Mouse (Mus musculus): ENCODE results near the gene Ube2s. TPM values are rescaled to one million over a fixed set of nuclear protein-coding genes. Genes with fewer than 3 reads are reported as not detected.

Ube2s gene
- polyA plus RNA-seq, 1 experiment, result 131 TPM

- no peaks in the 10 kb centered on the region for H3K27me3 ChIP-seq (ENCODE audit: control insufficient read depth, insufficient read depth, low read length)
- WGBS, result 69% methylated on average over 2 of the region's 2 CpGs
- H3K27ac ChIP-seq (ENCODE audit: insufficient read depth, low read depth, low read length), result peak overlapping the region; percentile 54
- H3K36me3 ChIP-seq (ENCODE audit: control insufficient read depth, insufficient read depth, low read length), result peaks cover 14% of the 10 kb centered on the region
- peaks cover 16% of the 10 kb centered on the region for H3K4me1 ChIP-seq (ENCODE audit: control insufficient read depth, insufficient read depth, insufficient read length, low read length)
- H3K4me3 ChIP-seq (ENCODE audit: low read depth, low read length), result no peak overlapping the region
- TF ChIP-seq POLR2A (IDR thresholded peaks at IDR 0.05; ENCODE audit: low read depth, low read length) (no peak), CTCF (IDR thresholded peaks at IDR 0.05; ENCODE audit: extremely low read depth, insufficient read length, insufficient replicate concordance, low read depth, low read length) (no peak)
Observed at GRCm38 (mm10) chr7:4749169-4749568, 63.2 kb downstream of the Ube2s start.

GRCm38 (mm10) chr7:4748321-4748720 is 64.1 kb downstream of the Ube2s start:
- Histone ChIP-seq H3K4me1 (ENCODE audit: control insufficient read depth, insufficient read depth, insufficient read length, low read length) (peaks cover 16% of the 10 kb centered on the region), H3K27ac (ENCODE audit: insufficient read depth, low read depth, low read length) (peak overlapping the region; percentile 78), H3K36me3 (ENCODE audit: control insufficient read depth, insufficient read depth, low read length) (peaks cover 17% of the 10 kb centered on the region), H3K4me3 (ENCODE audit: low read depth, low read length) (no peak overlapping the region), H3K27me3 (ENCODE audit: control insufficient read depth, insufficient read depth, low read length) (no peaks in the 10 kb centered on the region)
- 69% methylated on average over 4 of the region's 4 CpGs for WGBS
- TF ChIP-seq CTCF (IDR thresholded peaks at IDR 0.05; ENCODE audit: extremely low read depth, insufficient read length, insufficient replicate concordance, low read depth, low read length) (no peak), POLR2A (IDR thresholded peaks at IDR 0.05; ENCODE audit: low read depth, low read length) (no peak)

- H3K4me1 ChIP-seq (ENCODE audit: control insufficient read depth, insufficient read depth, insufficient read length, low read length), result peaks cover 15% of the 10 kb centered on the region
- 76% methylated on average over 9 of the region's 9 CpGs for WGBS
- H3K36me3 ChIP-seq (ENCODE audit: control insufficient read depth, insufficient read depth, low read length), result peaks cover 26% of the 10 kb centered on the region
- no peaks in the 10 kb centered on the region for H3K27me3 ChIP-seq (ENCODE audit: control insufficient read depth, insufficient read depth, low read length)
- no peak overlapping the region for H3K27ac ChIP-seq (ENCODE audit: insufficient read depth, low read depth, low read length)
- TF ChIP-seq CTCF (IDR thresholded peaks at IDR 0.05; ENCODE audit: extremely low read depth, insufficient read length, insufficient replicate concordance, low read depth, low read length) (no peak), POLR2A (IDR thresholded peaks at IDR 0.05; ENCODE audit: low read depth, low read length) (no peak)
- H3K4me3 ChIP-seq (ENCODE audit: low read depth, low read length), result no peak overlapping the region
Observed at GRCm38 (mm10) chr7:4747156-4747899, 65.1 kb downstream of the Ube2s start.

GRCm38 (mm10) chr7:4746326-4746980 is 65.9 kb downstream of the Ube2s start:
- Histone ChIP-seq H3K27ac (ENCODE audit: insufficient read depth, low read depth, low read length) (no peak overlapping the region), H3K27me3 (ENCODE audit: control insufficient read depth, insufficient read depth, low read length) (no peaks in the 10 kb centered on the region), H3K36me3 (ENCODE audit: control insufficient read depth, insufficient read depth, low read length) (peaks cover 32% of the 10 kb centered on the region), H3K4me1 (ENCODE audit: control insufficient read depth, insufficient read depth, insufficient read length, low read length) (peaks cover 10% of the 10 kb centered on the region), H3K4me3 (ENCODE audit: low read depth, low read length) (no peak overlapping the region)
- TF ChIP-seq POLR2A (IDR thresholded peaks at IDR 0.05; ENCODE audit: low read depth, low read length), result no peak
- TF ChIP-seq CTCF (IDR thresholded peaks at IDR 0.05; ENCODE audit: extremely low read depth, insufficient read length, insufficient replicate concordance, low read depth, low read length), result no peak
- 93% methylated on average over 22 of the region's 22 CpGs for WGBS

GRCm38 (mm10) chr7:4744886-4745285 is 67.5 kb downstream of the Ube2s start:
- no peak overlapping the region for H3K27ac ChIP-seq (ENCODE audit: insufficient read depth, low read depth, low read length)
- H3K27me3 ChIP-seq (ENCODE audit: control insufficient read depth, insufficient read depth, low read length), result no peaks in the 10 kb centered on the region
- H3K36me3 ChIP-seq (ENCODE audit: control insufficient read depth, insufficient read depth, low read length), result peaks cover 32% of the 10 kb centered on the region
- no peak for TF ChIP-seq POLR2A (IDR thresholded peaks at IDR 0.05; ENCODE audit: low read depth, low read length)
- TF ChIP-seq CTCF (IDR thresholded peaks at IDR 0.05; ENCODE audit: extremely low read depth, insufficient read length, insufficient replicate concordance, low read depth, low read length), result no peak
- WGBS, result 94% methylated on average over 6 of the region's 6 CpGs
- peaks cover 11% of the 10 kb centered on the region for H3K4me1 ChIP-seq (ENCODE audit: control insufficient read depth, insufficient read depth, insufficient read length, low read length)
- no peak overlapping the region for H3K4me3 ChIP-seq (ENCODE audit: low read depth, low read length)

Other genes starting within 250 kb of the Ube2s start
- gene Ptprh, start 208.5 kb downstream of the Ube2s start, polyA plus RNA-seq (2012; rRNA removed), result 52.0 and 151 TPM in 2 replicates
- 65.5 and 261 TPM in 2 replicates for gene Tmem86b, start 181.2 kb downstream of the Ube2s start, polyA plus RNA-seq (2012; rRNA removed)
- gene Ppp6r1, start 153.6 kb downstream of the Ube2s start, polyA plus RNA-seq (2012; rRNA removed), result 69.9 and 142 TPM in 2 replicates
- 23.4 and 29.0 TPM in 2 replicates for gene Hspbp1, start 127.5 kb downstream of the Ube2s start, polyA plus RNA-seq (2012; rRNA removed)
- gene Brsk1, start 122.0 kb downstream of the Ube2s start, polyA plus RNA-seq (2012; rRNA removed), result 1.6 and 1.9 TPM in 2 replicates
- 44.4 and 122 TPM in 2 replicates for gene Tmem150b, start 87.3 kb downstream of the Ube2s start, polyA plus RNA-seq (2012; rRNA removed)
- 94.7 and 254 TPM in 2 replicates for gene Kmt5c, start 72.5 kb downstream of the Ube2s start, polyA plus RNA-seq (2012; rRNA removed)
- gene Cox6b2, start 59.5 kb downstream of the Ube2s start, polyA plus RNA-seq (2012; rRNA removed), result 5.7 and 45.8 TPM in 2 replicates
- not detected in 2 replicates for gene Fam71e2, start 41.3 kb downstream of the Ube2s start, polyA plus RNA-seq (2012; rRNA removed)
- gene Il11, start 29.7 kb downstream of the Ube2s start, polyA plus RNA-seq (2012; rRNA removed), result 0.25 and 0.32 TPM in 2 replicates
- gene Tmem190, start 29.7 kb downstream of the Ube2s start, polyA plus RNA-seq (2012; rRNA removed), result not detected in 2 replicates
- 225 and 544 TPM in 2 replicates for gene Tmem238, start 22.9 kb downstream of the Ube2s start, polyA plus RNA-seq (2012; rRNA removed)
- 141 and 355 TPM in 2 replicates for gene Rpl28, start 19.7 kb downstream of the Ube2s start, polyA plus RNA-seq (2012; rRNA removed)
- gene Shisa7, start 32.1 kb upstream of the Ube2s start, polyA plus RNA-seq (2012; rRNA removed), result 0.48 and 0.83 TPM in 2 replicates
- 12.4 and 18.9 TPM in 2 replicates for gene Isoc2b, start 57.7 kb upstream of the Ube2s start, polyA plus RNA-seq (2012; rRNA removed)
- 13.4 and 15.5 TPM in 2 replicates for gene Isoc2a, start 64.6 kb upstream of the Ube2s start, polyA plus RNA-seq (2012; rRNA removed)
- gene Gm36210, start 93.9 kb upstream of the Ube2s start, polyA plus RNA-seq (2012; rRNA removed), result not detected in 2 replicates
- 15.7 and 41.4 TPM in 2 replicates for gene Zfp628, start 102.6 kb upstream of the Ube2s start, polyA plus RNA-seq (2012; rRNA removed)
- gene Nat14, start 109.4 kb upstream of the Ube2s start, polyA plus RNA-seq (2012; rRNA removed), result 4.3 and 6.2 TPM in 2 replicates
- 3.3 and 4.5 TPM in 2 replicates for gene Ssc5d, start 113.2 kb upstream of the Ube2s start, polyA plus RNA-seq (2012; rRNA removed)
- gene Sbk2, start 151.8 kb upstream of the Ube2s start, polyA plus RNA-seq (2012; rRNA removed), result 0.06 and 0.11 TPM in 2 replicates
- not detected in 2 replicates for gene Sbk3, start 158.6 kb upstream of the Ube2s start, polyA plus RNA-seq (2012; rRNA removed)
- 24.7 and 52.4 TPM in 2 replicates for gene Zfp579, start 183.6 kb upstream of the Ube2s start, polyA plus RNA-seq (2012; rRNA removed)
- gene Zfp524, start 201.8 kb upstream of the Ube2s start, polyA plus RNA-seq (2012; rRNA removed), result 25.2 and 51.0 TPM in 2 replicates
- 14.5 and 31.4 TPM in 2 replicates for gene Fiz1, start 202.1 kb upstream of the Ube2s start, polyA plus RNA-seq (2012; rRNA removed)
- 0.35 TPM in 1 of 2 replicates, not detected in the other for gene Gm44973, start 202.9 kb upstream of the Ube2s start, polyA plus RNA-seq (2012; rRNA removed)
- gene Zfp865, start 207.8 kb upstream of the Ube2s start, polyA plus RNA-seq (2012; rRNA removed), result 20.0 and 37.3 TPM in 2 replicates
- 0.76 and 0.81 TPM in 2 replicates for gene Ccdc106, start 208.0 kb upstream of the Ube2s start, polyA plus RNA-seq (2012; rRNA removed)
- not detected in 2 replicates for gene 4632433K11Rik, start 221.5 kb upstream of the Ube2s start, polyA plus RNA-seq (2012; rRNA removed)
- gene Zfp784, start 225.9 kb upstream of the Ube2s start, polyA plus RNA-seq (2012; rRNA removed), result 3.2 and 7.7 TPM in 2 replicates
- gene Zfp580, start 238.9 kb upstream of the Ube2s start, polyA plus RNA-seq (2012; rRNA removed), result 12.2 and 17.6 TPM in 2 replicates
- gene U2af2, start 249.6 kb upstream of the Ube2s start, polyA plus RNA-seq (2012; rRNA removed), result 76.6 and 150 TPM in 2 replicates